8 mouse cellular contexts compared by ENCODE assay signal in the genomic region with DNA sequence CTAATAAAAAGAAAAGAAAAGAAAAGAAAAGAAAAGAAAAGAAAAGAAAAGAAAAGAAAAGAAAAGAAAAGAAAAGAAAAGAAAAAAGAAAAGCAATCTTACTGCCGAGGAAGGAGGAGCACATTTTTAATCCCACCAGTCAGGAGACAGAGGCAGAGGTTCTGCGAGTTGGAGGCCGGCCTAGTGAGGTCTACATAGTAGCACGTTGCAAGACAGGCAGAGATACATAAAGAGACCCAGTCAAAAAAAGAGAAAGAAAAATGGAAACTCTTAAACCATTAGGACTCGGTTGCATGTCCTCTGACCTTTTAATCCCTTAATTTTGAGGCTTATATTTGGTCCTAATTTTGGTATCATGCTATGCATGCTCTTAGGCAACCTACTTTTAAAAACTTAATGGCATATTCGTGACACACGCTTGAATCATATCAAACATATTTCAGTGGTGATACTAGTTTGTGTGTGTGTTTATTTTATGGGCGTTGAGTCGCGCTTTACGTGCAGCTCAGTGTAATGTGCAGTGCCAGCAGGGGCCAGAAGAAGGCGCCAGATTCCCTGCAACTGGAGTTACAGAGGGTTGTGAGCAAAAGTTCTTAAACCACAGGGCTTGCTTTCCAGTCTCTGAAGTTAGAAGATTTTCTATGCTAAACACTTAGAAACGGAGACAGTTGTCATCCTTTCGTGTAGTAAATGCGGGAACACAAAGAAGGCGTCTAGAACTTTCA. TPM values are rescaled to one million over a fixed set of nuclear protein-coding genes. Genes with fewer than 3 reads are reported as not detected.
DNase-seq lines count a peak whose midpoint lies in the region; ATAC-seq lines count a peak whose summit lies in the region.

No protein-coding gene starts in this region.

- peaks cover 18% of the 10 kb centered on the region for H3K4me1 ChIP-seq in hindbrain, embryonic 13.5 days (replicated peaks)

- H3K27me3 ChIP-seq in hindbrain, embryonic 13.5 days, result peaks cover 25% of the 10 kb centered on the region

- WGBS in hindbrain, embryonic 13.5 days, result 12% methylated on average over 16 of the region's 16 CpGs

- DNase-seq in R1 (ENCODE audit: low read depth, low spot score), result peak; percentile 87
- peak; percentile 78 to 90 for DNase-seq in cerebellum, postnatal 25 days
- peak; percentile 62 to 66 for DNase-seq in frontal cortex, postnatal 25 days (ENCODE audit: low spot score in 2 of 2)
- DNase-seq in left cerebral cortex, adult 11 months (ENCODE audit: low spot score), result peak; percentile 49
- DNase-seq in lung, postnatal 36 days, result peak; percentile 96
- peak; percentile 75 to 78 for DNase-seq in right cerebral cortex, adult 2 months (ENCODE audit: low spot score in 2 of 2)
- peak; percentile 52 for DNase-seq in urinary bladder, postnatal 10 days (ENCODE audit: low spot score)

- peaks cover 13% of the 10 kb centered on the region for H3K36me3 ChIP-seq in hindbrain, embryonic 13.5 days

- peak; percentile 47; the same call in 1 of the 2 replicates for ATAC-seq in hindbrain, embryonic 13.5 days (ENCODE audit: low FRiP score)

- no peaks in the 10 kb centered on the region for H3K9me3 ChIP-seq in hindbrain, embryonic 13.5 days

- no peak overlapping the region for H3K27ac ChIP-seq in hindbrain, embryonic 13.5 days

- peak overlapping the region; percentile 62 for H3K4me3 ChIP-seq in hindbrain, embryonic 13.5 days

- H3K4me2 ChIP-seq in hindbrain, embryonic 13.5 days, result peak overlapping the region; percentile 75

- no peak overlapping the region for H3K9ac ChIP-seq in hindbrain, embryonic 13.5 days

RNA-seq across cellular contexts. Expression of a gene that starts 18.9 kb away (rescaled TPM):
- 64.7 and 67.5 TPM in 2 replicates for polyA plus RNA-seq in hindbrain, embryonic 13.5 days (2015; fragmentation: Nextera tagmentation; extraction: Ambion mirVana)

RNA-seq across cellular contexts. Expression of a gene that starts 28.0 kb away (rescaled TPM):
- 0.93 and 0.96 TPM in 2 replicates for polyA plus RNA-seq in hindbrain, embryonic 13.5 days (2015; fragmentation: Nextera tagmentation; extraction: Ambion mirVana)

RNA-seq across cellular contexts. Expression of a gene that starts 57.2 kb away (rescaled TPM):
- 97.0 and 104 TPM in 2 replicates for polyA plus RNA-seq in hindbrain, embryonic 13.5 days (2015; fragmentation: Nextera tagmentation; extraction: Ambion mirVana)
